Comparison of ENCODE assay signal across 9 mouse cellular contexts in genomic region chr2:127363282-127363652, GRCm38 (mm10). TPM values are rescaled to one million over a fixed set of nuclear protein-coding genes. Genes with fewer than 3 reads are reported as not detected.
DNase-seq lines count a peak whose midpoint lies in the region; ATAC-seq and TF ChIP-seq lines count a peak whose summit lies in the region.
"Had no signal": no experiment of that assay in that cellular context is flagged by ENCODE, and none has a peak within 500 bp of the region (broad histone marks: within the 10 kb centered on the region; RNA-seq: fewer than 3 reads in every experiment).

No protein-coding gene starts in this region.

- ATAC-seq in limb, embryonic 11.5 days (ENCODE audit: insufficient number of reproducible peaks, low FRiP score, low TSS enrichment, low read depth) = no peak
- ATAC-seq in neural tube, embryonic 15.5 days (ENCODE audit: low FRiP score) = peak; percentile 36

- no peaks in the 10 kb centered on the region; the same call in 1 of the 2 replicates for H3K9me3 ChIP-seq in limb, embryonic 11.5 days (ENCODE audit: control insufficient read depth, low read length)
- H3K9me3 ChIP-seq in neural tube, embryonic 15.5 days (replicated peaks) = no peaks in the 10 kb centered on the region

- H3K27ac ChIP-seq in left cerebral cortex, adult 2 months = no peak overlapping the region
- H3K27ac ChIP-seq in embryonic fibroblast, embryonic 13.5 days (ENCODE audit: insufficient read depth, low read length) = no peak overlapping the region
- H3K27ac ChIP-seq in limb, embryonic 11.5 days (replicated peaks; ENCODE audit: low read depth, low read length) = no peak overlapping the region
- no peak overlapping the region for H3K27ac ChIP-seq in neural tube, embryonic 15.5 days (replicated peaks)

- H3K4me3 ChIP-seq in left cerebral cortex, adult 2 months = peak overlapping the region; percentile 31; the same call in 1 of the 2 replicates
- peak overlapping the region; percentile 21 for H3K4me3 ChIP-seq in embryonic fibroblast, embryonic 13.5 days (ENCODE audit: insufficient read depth, low read length)
- peak overlapping the region; percentile 22 for H3K4me3 ChIP-seq in limb, embryonic 11.5 days (ENCODE audit: low read depth, low read length)
- H3K4me3 ChIP-seq in neural tube, embryonic 15.5 days (replicated peaks) = peak overlapping the region; percentile 44

- DNase-seq in left cerebral cortex, adult 2 months (ENCODE audit: extremely low spot score in 1 of 2, low spot score in 2 of 2) = no peak
- no peak for DNase-seq in left cerebral cortex, adult 8-10 months (ENCODE audit: low spot score in 2 of 2)
- no peak for DNase-seq in limb, embryonic 11.5 days (ENCODE audit: low spot score)
- DNase-seq in layer of hippocampus, postnatal 10 days (ENCODE audit: low spot score in 2 of 2) = no peak
- DNase-seq in adrenal gland, postnatal 36 days = no peak
- DNase-seq in cerebellum, adult 11 months = no peak

- TF ChIP-seq CTCF in left cerebral cortex, adult 2 months (IDR thresholded peaks at IDR 0.05) = no peak
- TF ChIP-seq CTCF in embryonic fibroblast, embryonic 13.5 days (IDR thresholded peaks at IDR 0.05; ENCODE audit: borderline replicate concordance, insufficient read depth, low read length) = no peak

- WGBS in limb, embryonic 11.5 days = 2% methylated on average over 28 of the region's 28 CpGs
- WGBS in neural tube, embryonic 15.5 days = 4% methylated on average over 28 of the region's 28 CpGs

- peaks cover 48% of the 10 kb centered on the region for H3K27me3 ChIP-seq in limb, embryonic 11.5 days (ENCODE audit: control insufficient read depth, insufficient read depth, low read length)
- H3K27me3 ChIP-seq in neural tube, embryonic 15.5 days (replicated peaks) = peaks cover 80% of the 10 kb centered on the region

- peak overlapping the region; percentile 41 for H3K4me2 ChIP-seq in limb, embryonic 11.5 days (ENCODE audit: low read depth, severe bottlenecking)
- peak overlapping the region; percentile 87 for H3K4me2 ChIP-seq in neural tube, embryonic 15.5 days

- H3K4me1 ChIP-seq in embryonic fibroblast, embryonic 13.5 days (ENCODE audit: control insufficient read depth, insufficient read depth, low read length) = no peaks in the 10 kb centered on the region
- peaks cover 13% of the 10 kb centered on the region for H3K4me1 ChIP-seq in limb, embryonic 11.5 days (ENCODE audit: control insufficient read depth, insufficient read depth, low read length)
- peaks cover 18% of the 10 kb centered on the region for H3K4me1 ChIP-seq in neural tube, embryonic 15.5 days

- no peak overlapping the region for H3K9ac ChIP-seq in limb, embryonic 11.5 days (ENCODE audit: low read length)
- no peak overlapping the region; the same call in 1 of the 2 replicates for H3K9ac ChIP-seq in neural tube, embryonic 15.5 days (replicated peaks)

- TF ChIP-seq POLR2A in embryonic fibroblast, embryonic 13.5 days (IDR thresholded peaks at IDR 0.05; ENCODE audit: low read depth, low read length) = no peak

- H3K36me3 ChIP-seq in limb, embryonic 11.5 days (ENCODE audit: control insufficient read depth, insufficient read depth, low read length) = no peaks in the 10 kb centered on the region
- no peaks in the 10 kb centered on the region for H3K36me3 ChIP-seq in neural tube, embryonic 15.5 days

- intact Hi-C loops in left cerebral cortex, adult 2 months (cut with DNase I) = loop anchor here (2.0 kb wide), 1 partner anchor 196 kb away; no protein-coding TSS in a partner anchor

RNA-seq across cellular contexts. Expression of gene Adra2b, which starts 0.3 kb away (rescaled TPM):
- total RNA-seq in left cerebral cortex, adult 2 months (2021) = under 1 TPM; 0.32 to 0.54 TPM
- total RNA-seq in left cerebral cortex, adult 8-10 months (2022) = 1 to 10 TPM in 2 of 4 experiments, under 1 TPM in 2; 0.96 to 1.2 (median 1.0) TPM
- polyA plus RNA-seq in embryonic fibroblast, embryonic 13.5 days (2011; ENCODE audit: insufficient read length, low read depth, missing spikeins) = not detected in 2 replicates
- polyA plus RNA-seq in limb, embryonic 11.5 days (2014; fragmentation: Nextera tagmentation; extraction: Ambion mirVana) = 2.2 and 2.6 TPM in 2 replicates
- 0.60 and 0.72 TPM in 2 replicates for polyA plus RNA-seq in neural tube, embryonic 15.5 days (2015; fragmentation: Nextera tagmentation; extraction: Ambion mirVana)
- total RNA-seq in layer of hippocampus, postnatal 10 days (2021) = under 1 TPM; 0.23 to 0.29 TPM
- 1 to 10 TPM; 1.9 to 2.0 TPM for total RNA-seq in adrenal gland, postnatal 36 days (2021)
- total RNA-seq: monocyte, adult 5-6 weeks had no signal

RNA-seq across cellular contexts. Expression of gene Astl, which starts 24.8 kb away (rescaled TPM):
- total RNA-seq in left cerebral cortex, adult 2 months (2021) = not detected
- not detected for total RNA-seq in left cerebral cortex, adult 8-10 months (2022)
- not detected in 2 replicates for polyA plus RNA-seq in embryonic fibroblast, embryonic 13.5 days (2011; ENCODE audit: insufficient read length, low read depth, missing spikeins)
- not detected in 2 replicates for polyA plus RNA-seq in limb, embryonic 11.5 days (2014; fragmentation: Nextera tagmentation; extraction: Ambion mirVana)
- not detected in 2 replicates for polyA plus RNA-seq in neural tube, embryonic 15.5 days (2015; fragmentation: Nextera tagmentation; extraction: Ambion mirVana)
- not detected for total RNA-seq in layer of hippocampus, postnatal 10 days (2021)
- not detected for total RNA-seq in adrenal gland, postnatal 36 days (2021)

RNA-seq across cellular contexts. Expression of gene Dusp2, which starts 27.3 kb away (rescaled TPM):
- 1 to 10 TPM; 2.4 to 3.5 TPM for total RNA-seq in left cerebral cortex, adult 2 months (2021)
- 1 to 10 TPM; 2.4 to 3.3 (median 2.5) TPM for total RNA-seq in left cerebral cortex, adult 8-10 months (2022)
- not detected in 2 replicates for polyA plus RNA-seq in embryonic fibroblast, embryonic 13.5 days (2011; ENCODE audit: insufficient read length, low read depth, missing spikeins)
- polyA plus RNA-seq in limb, embryonic 11.5 days (2014; fragmentation: Nextera tagmentation; extraction: Ambion mirVana) = 5.8 and 6.5 TPM in 2 replicates
- polyA plus RNA-seq in neural tube, embryonic 15.5 days (2015; fragmentation: Nextera tagmentation; extraction: Ambion mirVana) = 18.2 and 23.1 TPM in 2 replicates
- total RNA-seq in layer of hippocampus, postnatal 10 days (2021) = 1 to 10 TPM; 3.1 to 3.7 TPM
- total RNA-seq in adrenal gland, postnatal 36 days (2021) = under 1 TPM; 0.63 to 0.73 TPM
